Mouse (Mus musculus): ENCODE results near the gene Gdf2. TPM values are rescaled to one million over a fixed set of nuclear protein-coding genes. Genes with fewer than 3 reads are reported as not detected.

Gene Gdf2
- polyA plus RNA-seq, 1 experiment from 2014 or later = not detected

DNA sequence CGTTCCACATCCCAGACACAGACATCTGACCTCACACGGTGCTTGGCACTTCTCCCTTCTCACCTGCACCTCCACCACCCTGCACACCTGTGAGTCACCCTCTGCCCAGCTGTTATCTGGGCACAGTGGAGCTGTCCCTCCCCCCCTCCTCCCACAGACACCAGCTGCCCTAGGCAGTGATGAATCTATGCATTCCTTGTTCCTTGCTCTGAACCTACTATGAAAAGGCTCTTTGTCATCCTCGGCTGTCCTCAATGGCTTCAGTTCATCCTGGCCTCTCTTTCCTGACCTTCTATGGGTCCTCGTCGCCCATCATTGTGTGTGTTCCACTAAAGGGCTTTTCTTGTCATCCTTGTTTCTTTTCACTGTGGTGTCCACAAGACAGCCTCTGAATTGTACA, 33.9 kb downstream of the Gdf2 start:
- H3K27me3 ChIP-seq (ENCODE audit: control insufficient read depth, insufficient read depth, low read length) = no peaks in the 10 kb centered on the region
- no peak overlapping the region for H3K4me2 ChIP-seq (ENCODE audit: low read length)
- no peaks in the 10 kb centered on the region for H3K36me3 ChIP-seq (ENCODE audit: control insufficient read depth, insufficient read depth, low read length)
- H3K4me1 ChIP-seq (ENCODE audit: control insufficient read depth, insufficient read depth, low read length) = peaks cover 9% of the 10 kb centered on the region; the same call in 1 of the 2 replicates
- WGBS = 68% methylated on average over 5 of the region's 5 CpGs
- no peak overlapping the region for H3K27ac ChIP-seq (replicated peaks; ENCODE audit: low read depth, low read length)
- no peak overlapping the region for H3K9ac ChIP-seq (replicated peaks; ENCODE audit: low read length)
- no peaks in the 10 kb centered on the region for H3K9me3 ChIP-seq (ENCODE audit: control insufficient read depth, low read length)
- no peak overlapping the region for H3K4me3 ChIP-seq (replicated peaks; ENCODE audit: low read depth, low read length)
- DNase-seq = no peak
- no peak for ATAC-seq (ENCODE audit: low FRiP score, low TSS enrichment)

- WGBS = 26% methylated on average over 7 of the region's 7 CpGs
- no peak for ATAC-seq (ENCODE audit: low FRiP score, low TSS enrichment)
- peak overlapping the region; percentile 71 for H3K4me2 ChIP-seq (ENCODE audit: low read length)
Measured at GRCm38 (mm10) chr14:33977748-33978147, 36.9 kb downstream of the Gdf2 start.

GRCm38 (mm10) chr14:33978604-33979059, 37.8 kb downstream of the Gdf2 start, which contains the start of gene Zfp488:
Gene Zfp488, minus strand, starts transcription at chr14:33978764.
- Histone ChIP-seq H3K27ac (replicated peaks; ENCODE audit: low read depth, low read length) (peak within 1 kb of the TSS; percentile 8; the same call in 1 of the 2 replicates), H3K36me3 (ENCODE audit: control insufficient read depth, insufficient read depth, low read length) (no peaks in the 10 kb centered on the region), H3K27me3 (ENCODE audit: control insufficient read depth, insufficient read depth, low read length) (no peaks in the 10 kb centered on the region), H3K9ac (replicated peaks; ENCODE audit: low read length) (peak within 1 kb of the TSS; percentile 37; the same call in 1 of the 2 replicates), H3K4me3 (replicated peaks; ENCODE audit: low read depth, low read length) (peak within 1 kb of the TSS; percentile 39), H3K4me1 (ENCODE audit: control insufficient read depth, insufficient read depth, low read length) (peaks cover 9% of the 10 kb centered on the region; the same call in 1 of the 2 replicates), H3K9me3 (ENCODE audit: control insufficient read depth, low read length) (no peaks in the 10 kb centered on the region), H3K4me2 (ENCODE audit: low read length) (peak within 1 kb of the TSS; percentile 71)
- DNase-seq (peak; percentile 66), ATAC-seq (ENCODE audit: low FRiP score, low TSS enrichment) (peak; percentile 53)
- WGBS = 3% methylated on average over 25 of the region's 25 CpGs

More at GRCm38 (mm10) chr14:33977748-33978147, 36.9 kb downstream of the Gdf2 start:
- Histone ChIP-seq H3K9ac (replicated peaks; ENCODE audit: low read length) (0 out of 2 replicates have a peak overlapping the region, but pooled peaks have one; percentile 3), H3K4me1 (ENCODE audit: control insufficient read depth, insufficient read depth, low read length) (peaks cover 9% of the 10 kb centered on the region; the same call in 1 of the 2 replicates), H3K36me3 (ENCODE audit: control insufficient read depth, insufficient read depth, low read length) (no peaks in the 10 kb centered on the region), H3K27me3 (ENCODE audit: control insufficient read depth, insufficient read depth, low read length) (no peaks in the 10 kb centered on the region), H3K4me3 (replicated peaks; ENCODE audit: low read depth, low read length) (peak overlapping the region; percentile 39), H3K9me3 (ENCODE audit: control insufficient read depth, low read length) (no peaks in the 10 kb centered on the region), H3K27ac (replicated peaks; ENCODE audit: low read depth, low read length) (peak overlapping the region; percentile 8; the same call in 1 of the 2 replicates)
- DNase-seq = peak; percentile 32

GRCm38 (mm10) chr14:33989201-33989600, 48.4 kb downstream of the Gdf2 start:
- Histone ChIP-seq H3K4me1 (ENCODE audit: control insufficient read depth, insufficient read depth, low read length) (no peaks in the 10 kb centered on the region), H3K27ac (replicated peaks; ENCODE audit: low read depth, low read length) (no peak overlapping the region), H3K9ac (replicated peaks; ENCODE audit: low read length) (no peak overlapping the region), H3K4me2 (ENCODE audit: low read length) (no peak overlapping the region), H3K4me3 (replicated peaks; ENCODE audit: low read depth, low read length) (no peak overlapping the region), H3K36me3 (ENCODE audit: control insufficient read depth, insufficient read depth, low read length) (no peaks in the 10 kb centered on the region), H3K9me3 (ENCODE audit: control insufficient read depth, low read length) (no peaks in the 10 kb centered on the region), H3K27me3 (ENCODE audit: control insufficient read depth, insufficient read depth, low read length) (no peaks in the 10 kb centered on the region)
- ATAC-seq (ENCODE audit: low FRiP score, low TSS enrichment) (no peak), DNase-seq (no peak)
- WGBS = 50% methylated on average over 3 of the region's 3 CpGs

DNA sequence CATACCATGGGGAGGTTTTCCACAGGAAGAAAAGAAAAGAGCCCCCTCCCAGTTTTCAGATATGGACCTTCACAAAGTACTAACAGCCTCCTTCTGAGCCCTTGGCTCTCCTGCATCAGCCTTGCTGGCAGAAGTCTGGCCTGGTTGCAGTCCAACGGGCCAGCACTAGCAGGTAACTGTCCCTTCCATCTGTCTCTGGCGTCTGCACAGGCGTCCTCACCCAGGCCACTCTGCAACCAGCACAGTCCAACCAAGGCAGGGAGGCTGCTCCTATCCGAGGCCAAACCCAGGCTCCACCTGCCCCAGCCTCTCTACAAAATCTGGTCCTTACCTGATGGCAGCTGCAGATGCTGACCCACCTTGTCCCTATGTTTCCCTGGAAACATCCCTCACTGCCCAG, 51.1 kb downstream of the Gdf2 start:
- Histone ChIP-seq H3K4me2 (ENCODE audit: low read length) (no peak overlapping the region), H3K4me1 (ENCODE audit: control insufficient read depth, insufficient read depth, low read length) (no peaks in the 10 kb centered on the region), H3K9me3 (ENCODE audit: control insufficient read depth, low read length) (no peaks in the 10 kb centered on the region), H3K4me3 (replicated peaks; ENCODE audit: low read depth, low read length) (no peak overlapping the region), H3K9ac (replicated peaks; ENCODE audit: low read length) (no peak overlapping the region), H3K27me3 (ENCODE audit: control insufficient read depth, insufficient read depth, low read length) (no peaks in the 10 kb centered on the region), H3K36me3 (ENCODE audit: control insufficient read depth, insufficient read depth, low read length) (no peaks in the 10 kb centered on the region), H3K27ac (replicated peaks; ENCODE audit: low read depth, low read length) (no peak overlapping the region)
- ATAC-seq (ENCODE audit: low FRiP score, low TSS enrichment) (no peak), DNase-seq (no peak)
- WGBS = 87% methylated on average over 4 of the region's 4 CpGs

- H3K27me3 ChIP-seq (ENCODE audit: control insufficient read depth, insufficient read depth, low read length) = no peaks in the 10 kb centered on the region
- no peak for DNase-seq
- H3K36me3 ChIP-seq (ENCODE audit: control insufficient read depth, insufficient read depth, low read length) = no peaks in the 10 kb centered on the region
- WGBS = 93% methylated on average over 9 of the region's 9 CpGs
- H3K4me1 ChIP-seq (ENCODE audit: control insufficient read depth, insufficient read depth, low read length) = no peaks in the 10 kb centered on the region
- no peak overlapping the region for H3K4me3 ChIP-seq (replicated peaks; ENCODE audit: low read depth, low read length)
- H3K9ac ChIP-seq (replicated peaks; ENCODE audit: low read length) = no peak overlapping the region
- no peak overlapping the region for H3K27ac ChIP-seq (replicated peaks; ENCODE audit: low read depth, low read length)
- no peak overlapping the region for H3K4me2 ChIP-seq (ENCODE audit: low read length)
- H3K9me3 ChIP-seq (ENCODE audit: control insufficient read depth, low read length) = no peaks in the 10 kb centered on the region
- no peak for ATAC-seq (ENCODE audit: low FRiP score, low TSS enrichment)
Measured at GRCm38 (mm10) chr14:33993051-33993450, 52.2 kb downstream of the Gdf2 start.

DNA sequence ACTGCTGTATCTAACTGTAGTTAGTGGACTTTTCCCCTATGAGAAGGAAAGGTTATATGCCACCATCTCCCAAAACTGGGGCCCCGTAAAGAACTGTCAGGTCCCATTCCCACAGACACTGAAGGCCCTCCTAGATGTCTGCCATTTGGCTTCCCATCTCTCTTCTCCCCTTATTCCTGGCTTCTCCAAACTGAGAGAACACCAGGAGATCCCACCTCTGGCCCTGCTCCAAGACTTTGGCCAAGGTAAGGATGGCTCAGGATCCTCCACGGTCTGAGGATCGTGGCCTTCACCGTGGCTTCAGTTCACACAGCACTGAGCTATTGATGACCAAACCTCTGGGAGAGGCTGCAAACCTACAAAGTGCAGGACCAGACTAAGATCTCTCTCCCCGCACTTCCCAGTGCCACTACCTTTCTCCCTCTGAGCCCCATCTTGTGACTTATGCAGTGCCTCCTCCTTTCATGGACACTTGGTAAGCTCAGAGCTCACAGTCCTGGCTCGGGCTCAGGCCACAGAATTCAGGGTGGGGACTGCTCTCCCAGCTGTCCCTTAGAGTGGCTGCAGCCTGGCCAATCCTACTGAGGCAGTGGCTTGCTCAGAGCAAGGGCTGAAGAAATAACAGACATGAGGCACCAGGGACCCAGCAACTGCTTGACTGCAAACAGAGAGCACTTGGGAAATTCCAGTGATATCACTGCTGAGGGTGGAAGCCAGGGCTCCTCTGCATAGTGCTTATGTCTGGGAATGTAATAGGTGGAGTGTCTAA, 52.9 kb downstream of the Gdf2 start:
- H3K4me2 ChIP-seq (ENCODE audit: low read length) = no peak overlapping the region
- no peaks in the 10 kb centered on the region for H3K27me3 ChIP-seq (ENCODE audit: control insufficient read depth, insufficient read depth, low read length)
- ATAC-seq (ENCODE audit: low FRiP score, low TSS enrichment) (no peak), DNase-seq (no peak)
- H3K9me3 ChIP-seq (ENCODE audit: control insufficient read depth, low read length) = no peaks in the 10 kb centered on the region
- no peak overlapping the region for H3K9ac ChIP-seq (replicated peaks; ENCODE audit: low read length)
- WGBS = 88% methylated on average over 6 of the region's 6 CpGs
- H3K36me3 ChIP-seq (ENCODE audit: control insufficient read depth, insufficient read depth, low read length) = no peaks in the 10 kb centered on the region
- H3K4me1 ChIP-seq (ENCODE audit: control insufficient read depth, insufficient read depth, low read length) = no peaks in the 10 kb centered on the region
- H3K27ac ChIP-seq (replicated peaks; ENCODE audit: low read depth, low read length) = no peak overlapping the region
- H3K4me3 ChIP-seq (replicated peaks; ENCODE audit: low read depth, low read length) = no peak overlapping the region
